Mouse (Mus musculus): ENCODE results near the gene Ric8b.

The Ric8b gene

DNA sequence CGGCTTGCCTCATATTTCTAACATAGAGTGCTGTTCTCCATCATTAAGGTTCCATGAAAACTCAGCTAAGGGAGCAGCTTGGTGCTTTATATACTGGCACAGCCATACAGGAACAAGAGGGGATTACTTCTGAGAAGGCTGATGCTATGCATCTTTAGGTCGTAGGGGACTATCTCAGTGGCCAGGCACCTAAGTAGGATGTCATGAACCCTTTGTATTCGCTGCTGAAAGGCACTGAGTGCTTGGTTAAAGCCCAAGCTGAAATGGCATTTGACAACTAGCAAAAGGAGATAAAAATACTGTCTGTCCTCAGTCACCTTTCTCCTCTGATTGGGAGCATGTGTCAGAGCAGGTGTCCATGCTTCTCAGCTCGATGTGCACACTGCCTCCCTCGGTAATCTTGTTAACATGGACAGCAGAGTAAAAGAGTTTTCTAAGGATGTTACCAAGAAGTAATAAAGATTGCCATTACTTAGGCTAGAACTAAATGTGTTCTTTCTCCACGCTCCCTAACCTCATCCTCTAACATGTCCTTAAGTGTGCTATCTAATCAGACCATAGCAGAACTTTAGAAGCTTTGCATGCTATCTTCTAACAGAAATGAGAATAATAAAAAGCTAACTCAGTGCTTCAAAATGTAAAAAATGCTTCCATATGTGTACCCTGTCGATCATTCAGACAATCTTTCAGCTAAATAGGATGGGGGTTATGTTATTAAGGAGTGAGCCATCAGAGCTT is 89.3 kb downstream of the Ric8b start:
- in situ Hi-C loops (cut with MboI, MseI): no loop called here

DNA sequence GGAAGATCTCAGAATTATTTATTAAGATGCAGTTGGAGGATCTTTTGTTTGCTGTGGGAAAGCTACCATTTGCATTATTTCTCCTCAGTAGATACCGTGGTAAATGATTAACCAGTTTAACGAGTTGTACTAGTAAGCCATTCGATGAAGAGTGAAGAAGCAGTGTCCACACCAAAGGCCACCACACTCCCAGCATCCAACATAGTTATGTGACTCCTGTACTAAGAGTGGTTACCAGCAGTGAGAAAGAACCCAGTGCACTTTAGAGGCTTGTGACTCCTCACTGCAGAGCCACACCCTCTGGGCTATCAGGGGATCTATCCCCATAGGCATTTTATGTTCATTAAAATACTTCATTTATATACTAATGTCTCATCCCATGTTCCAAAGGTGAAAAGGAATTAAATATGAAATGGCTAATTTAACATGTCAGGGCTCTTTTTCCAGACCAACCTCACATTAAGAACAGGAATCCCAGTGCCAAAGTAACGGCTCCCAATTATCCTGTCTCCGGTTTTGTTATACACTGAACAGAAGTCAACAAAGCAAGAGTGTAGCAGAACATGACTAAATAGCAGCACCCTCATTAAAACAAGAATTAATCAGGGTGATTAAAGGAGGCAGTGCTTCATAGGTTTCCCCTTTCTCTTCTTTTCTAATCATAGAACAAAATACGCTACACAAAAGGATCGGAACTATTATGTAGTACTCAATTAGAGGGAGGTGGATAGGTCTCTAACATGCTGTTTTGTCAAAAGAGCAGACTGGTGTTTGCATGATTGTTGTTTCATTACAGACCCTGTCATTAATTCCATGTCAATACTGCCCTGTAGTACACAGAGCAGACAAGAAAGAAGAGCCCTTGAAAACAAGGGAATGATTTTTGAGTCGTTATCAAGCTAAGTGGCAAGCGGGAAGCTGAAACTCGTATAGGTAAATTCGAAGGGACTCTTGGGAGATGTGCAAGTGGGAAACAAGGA is 90.7 kb downstream of the Ric8b start:
- in situ Hi-C loops (cut with MboI, MseI): no loop called here

DNA sequence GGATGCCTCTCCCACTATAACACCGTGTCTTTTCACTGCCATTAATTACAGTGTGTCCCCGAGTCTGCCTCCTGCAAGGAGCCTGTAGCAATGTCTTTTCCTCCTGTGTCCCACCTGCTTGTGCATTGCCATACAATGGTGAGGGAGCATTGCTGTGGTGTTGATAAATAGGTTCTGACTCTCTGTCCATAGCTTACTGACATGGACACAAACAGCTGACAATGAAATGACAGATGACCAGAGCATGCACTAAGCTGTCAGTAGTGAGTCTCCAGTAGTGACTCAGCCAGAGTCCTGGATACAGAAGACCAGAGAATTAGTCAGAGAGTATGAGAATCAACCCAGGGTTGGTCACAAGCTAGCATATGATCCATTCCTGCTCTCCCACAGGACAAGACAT is 93.7 kb downstream of the Ric8b start:
- in situ Hi-C loops (cut with MboI, MseI): no loop called here

DNA sequence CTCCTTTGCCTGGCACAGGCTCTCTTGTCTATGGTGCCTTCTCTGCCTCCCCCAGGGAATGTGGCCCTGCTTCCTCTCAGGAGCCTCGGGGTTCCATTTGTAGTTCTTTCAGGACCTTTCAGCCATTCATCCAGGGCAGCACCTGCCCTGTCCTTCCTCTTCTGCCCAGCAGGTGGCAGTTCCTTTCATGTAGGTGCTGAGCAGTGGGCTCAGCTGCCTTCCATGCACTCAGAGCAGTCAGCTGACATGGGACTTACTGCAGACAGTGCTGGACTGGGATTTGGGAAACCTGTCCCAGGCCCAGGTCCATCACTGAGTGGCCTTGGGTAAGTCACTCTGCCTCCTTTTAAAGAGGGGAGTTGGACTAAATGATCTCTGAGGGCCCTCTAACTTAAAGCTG is 96.0 kb downstream of the Ric8b start:
- in situ Hi-C loops (cut with MboI, MseI): no loop called here

DNA sequence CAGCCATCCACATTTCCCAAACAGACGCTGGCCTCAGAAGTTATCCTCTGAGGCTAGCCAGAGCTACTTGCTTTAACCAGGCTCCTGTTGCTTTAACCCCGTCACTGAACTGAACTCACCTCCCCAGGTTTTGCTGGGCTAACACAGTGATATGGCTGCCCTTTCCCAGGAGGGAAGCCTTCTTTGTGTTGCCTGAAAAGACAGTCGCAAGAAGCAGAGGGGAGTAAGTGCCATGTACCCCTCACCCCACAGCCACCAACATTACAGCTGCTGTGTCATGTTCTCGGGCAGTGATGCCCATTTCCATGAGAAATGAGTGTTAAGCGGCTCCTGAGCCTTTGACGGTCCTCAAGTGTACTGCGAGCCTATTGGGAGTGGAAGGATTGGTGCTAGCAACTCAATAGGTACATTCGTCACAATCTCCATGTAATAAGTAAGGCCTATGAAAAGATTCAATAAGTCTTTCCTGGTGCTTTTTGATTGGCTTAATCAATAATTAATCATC is 96.6 kb downstream of the Ric8b start:
- in situ Hi-C loops (cut with MboI, MseI): no loop called here

DNA sequence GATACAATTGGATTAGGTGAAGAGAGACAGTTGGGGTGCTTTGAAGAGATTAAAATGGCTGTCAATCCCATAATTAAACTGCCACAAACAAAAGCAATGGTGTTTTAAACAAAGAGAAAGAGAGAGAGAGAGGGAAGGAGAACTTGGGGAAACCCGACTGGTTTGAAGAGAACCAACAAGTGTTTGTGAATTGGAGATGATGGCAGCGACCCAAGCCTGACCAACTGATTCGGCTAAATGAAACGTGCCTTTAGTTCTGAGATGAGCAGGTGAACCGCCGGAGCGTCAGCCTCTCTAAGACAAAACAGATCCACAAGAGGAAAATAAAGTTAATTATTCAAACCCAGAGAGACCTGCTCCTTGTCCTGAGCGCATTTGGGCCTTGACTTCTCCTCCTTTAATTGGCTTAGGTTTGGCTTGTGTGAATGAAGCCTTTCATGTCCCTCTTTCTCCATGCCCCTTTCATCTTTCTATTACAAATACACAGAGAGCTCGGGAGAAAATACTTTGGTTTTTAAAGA is 97.1 kb downstream of the Ric8b start:
- in situ Hi-C loops (cut with MboI, MseI): no loop called here

DNA sequence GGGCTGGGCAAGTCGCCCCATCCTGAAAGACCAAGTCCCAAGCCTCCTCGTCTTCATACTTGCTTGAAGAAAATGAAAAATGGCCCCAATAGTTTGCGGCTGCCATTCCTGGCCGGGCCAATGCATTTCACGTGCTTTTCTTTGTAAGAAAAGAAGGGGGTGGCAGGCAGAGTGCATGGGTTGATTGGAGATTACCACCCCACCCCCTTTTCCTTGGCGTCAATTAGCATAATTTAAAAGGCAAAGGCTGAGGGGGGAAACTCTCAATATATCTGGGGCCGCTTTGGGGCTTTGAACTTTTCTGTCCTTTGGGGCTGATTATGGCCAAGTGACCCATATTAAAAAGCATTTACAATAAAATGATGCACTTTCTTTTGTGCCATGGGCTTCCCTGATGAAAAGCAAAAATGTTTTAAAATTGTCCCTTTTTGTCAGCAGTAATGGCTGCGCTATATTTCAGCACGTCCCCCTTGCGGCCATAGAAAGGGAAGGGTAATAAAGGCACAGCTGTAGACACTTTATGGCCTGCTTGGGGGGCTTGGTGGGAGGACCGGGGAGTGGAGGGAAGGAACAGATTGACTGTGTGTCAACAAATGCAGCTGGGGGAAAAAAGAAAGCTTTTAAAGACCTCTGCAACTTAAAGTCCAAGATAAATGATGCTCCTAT is 105.4 kb downstream of the Ric8b start:
- in situ Hi-C loops (cut with MboI, MseI): no loop called here

DNA sequence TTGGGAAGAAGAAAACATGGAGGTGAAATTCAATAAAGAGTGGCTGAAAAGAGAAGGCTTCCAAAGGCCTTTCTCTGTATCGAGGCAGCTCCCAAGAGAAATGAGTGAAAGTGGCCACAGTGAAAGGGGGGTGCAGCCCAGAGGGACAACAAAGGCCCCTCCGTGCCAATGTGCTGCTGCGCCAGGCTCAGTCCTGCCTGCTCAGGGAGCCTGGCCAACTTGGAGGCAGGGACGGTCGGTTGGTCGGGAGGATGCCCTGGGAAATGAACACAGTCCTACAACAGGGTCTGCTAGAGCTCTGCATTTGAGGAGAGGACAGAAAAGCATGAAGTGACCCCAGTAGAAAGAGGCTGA is 105.9 kb downstream of the Ric8b start:
- in situ Hi-C loops (cut with MboI, MseI): no loop called here

DNA sequence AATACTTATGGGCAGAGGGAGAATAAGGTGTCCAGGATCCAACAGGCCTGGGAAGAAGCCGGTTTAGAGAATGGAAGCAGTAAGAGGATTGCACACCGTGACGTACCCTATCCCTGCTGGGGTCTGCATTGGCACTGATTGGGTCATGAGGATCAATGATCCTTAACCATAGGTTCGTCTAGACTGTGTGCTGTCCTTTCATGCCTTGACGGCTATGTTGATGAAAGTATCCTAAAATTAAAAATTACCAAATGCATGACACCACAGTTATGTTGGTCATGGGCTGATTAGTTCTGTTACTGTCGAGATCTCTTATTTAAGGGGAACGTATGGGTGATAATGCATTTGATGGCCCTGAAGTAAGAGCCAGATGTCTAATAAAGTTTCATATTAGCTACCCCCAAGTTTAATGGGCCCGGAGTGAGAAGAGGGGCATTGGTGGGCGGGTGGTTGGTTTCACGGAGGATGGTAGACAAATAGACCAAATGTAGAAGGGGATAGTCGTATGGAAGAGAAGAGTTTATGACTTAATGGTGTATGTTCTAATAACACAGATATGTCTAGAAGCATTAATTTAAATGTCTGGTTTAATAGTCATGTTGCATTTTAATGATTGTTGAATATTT is 108.5 kb downstream of the Ric8b start:
- in situ Hi-C loops (cut with MboI, MseI): no loop called here

DNA sequence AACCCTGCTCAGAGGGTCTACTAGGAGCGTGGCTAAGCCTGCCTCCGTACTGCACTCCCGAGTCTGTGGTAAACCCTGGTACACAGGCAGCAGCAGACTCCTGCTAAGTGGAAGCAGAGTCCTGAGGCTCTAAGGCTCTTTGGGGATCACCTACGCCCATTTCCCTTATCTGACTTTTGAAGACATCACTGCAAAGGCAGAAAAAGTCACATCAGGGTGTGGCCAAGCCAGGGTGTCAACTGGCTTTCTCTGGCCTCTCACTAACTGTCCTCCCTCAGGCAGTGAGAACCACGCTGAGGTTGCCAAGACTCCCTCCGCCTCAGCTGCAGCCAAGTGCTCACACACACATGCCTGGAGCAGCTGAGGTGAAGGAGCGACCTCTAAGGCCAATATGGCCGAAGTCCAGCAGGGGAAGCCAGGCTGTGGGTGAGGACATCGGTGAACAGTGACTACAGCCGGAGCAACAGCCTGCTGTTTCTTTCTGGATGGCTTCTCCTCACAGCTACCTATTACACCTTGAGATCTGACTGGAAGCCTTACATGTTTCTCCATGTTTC is 110.3 kb downstream of the Ric8b start:
- in situ Hi-C loops (cut with MboI, MseI): no loop called here

DNA sequence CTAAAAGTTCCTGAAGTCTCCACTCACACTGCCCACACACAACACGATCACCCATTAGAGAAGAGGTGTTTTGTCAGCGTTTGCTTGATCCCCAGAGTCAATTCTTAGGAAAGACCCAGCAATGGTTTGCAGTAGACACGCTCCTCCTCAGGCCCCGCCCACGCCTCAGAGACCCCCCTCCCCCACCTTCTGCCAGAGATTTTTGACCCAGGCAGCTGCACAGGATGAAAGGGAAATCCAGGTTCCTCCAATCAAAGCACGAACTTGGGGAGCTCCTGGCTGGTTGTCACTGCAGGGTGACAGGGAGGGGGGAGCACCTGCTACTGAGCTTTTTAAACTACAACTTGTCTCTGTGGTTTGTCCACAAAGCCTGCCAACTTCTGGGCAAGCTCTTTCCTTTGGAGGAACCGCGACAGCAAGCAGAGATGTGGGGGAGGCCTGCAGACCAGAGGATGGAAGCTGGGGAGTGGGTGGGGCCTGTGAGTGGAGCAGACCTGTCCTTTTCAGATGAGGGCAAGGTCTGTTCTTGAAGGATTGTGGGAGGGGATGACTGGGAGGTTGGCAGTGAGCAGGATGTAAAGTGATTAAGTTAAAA is 117.8 kb downstream of the Ric8b start:
- in situ Hi-C loops (cut with MboI, MseI): no loop called here

DNA sequence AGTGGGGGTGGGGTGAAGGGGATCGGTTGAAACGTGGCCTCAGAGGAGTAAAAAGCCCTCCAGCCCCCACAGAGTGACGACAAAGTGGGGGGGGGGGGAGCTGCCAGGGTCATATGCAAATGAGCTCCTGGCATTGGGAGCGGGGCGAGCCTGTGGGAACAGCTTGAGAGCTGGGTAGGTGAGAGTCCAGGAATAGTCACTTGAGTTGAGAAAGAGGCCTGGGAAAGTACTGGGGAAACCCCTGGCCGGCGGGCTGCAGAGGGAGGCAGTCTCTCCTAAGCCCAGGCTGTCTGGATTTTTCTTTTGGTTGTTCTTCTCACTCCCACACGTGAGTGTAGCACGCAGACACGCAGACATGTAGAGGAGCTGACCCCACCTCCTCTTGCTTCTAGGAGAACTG is 120.7 kb downstream of the Ric8b start:
- in situ Hi-C loops (cut with MboI, MseI): no loop called here

DNA sequence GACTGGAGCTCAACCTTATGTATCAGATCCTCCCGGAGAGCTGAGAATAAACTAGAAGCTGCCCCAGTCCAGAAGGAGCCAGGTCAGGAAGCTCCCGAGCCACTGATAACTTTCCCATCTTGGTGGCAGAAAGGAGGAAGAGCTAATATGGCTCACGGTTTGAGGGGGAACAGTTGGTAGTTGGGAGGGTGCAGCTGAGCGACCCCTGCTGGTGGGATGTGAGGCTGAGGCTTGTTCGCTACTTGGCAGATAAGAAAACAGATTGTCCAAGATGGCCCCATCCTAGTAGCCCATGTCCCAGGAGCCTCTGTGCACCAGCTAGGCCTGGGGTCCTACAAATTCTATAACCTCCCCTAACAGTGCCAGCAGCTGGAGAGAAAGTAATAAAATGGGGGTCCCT is 121.4 kb downstream of the Ric8b start:
- in situ Hi-C loops (cut with MboI, MseI): no loop called here

DNA sequence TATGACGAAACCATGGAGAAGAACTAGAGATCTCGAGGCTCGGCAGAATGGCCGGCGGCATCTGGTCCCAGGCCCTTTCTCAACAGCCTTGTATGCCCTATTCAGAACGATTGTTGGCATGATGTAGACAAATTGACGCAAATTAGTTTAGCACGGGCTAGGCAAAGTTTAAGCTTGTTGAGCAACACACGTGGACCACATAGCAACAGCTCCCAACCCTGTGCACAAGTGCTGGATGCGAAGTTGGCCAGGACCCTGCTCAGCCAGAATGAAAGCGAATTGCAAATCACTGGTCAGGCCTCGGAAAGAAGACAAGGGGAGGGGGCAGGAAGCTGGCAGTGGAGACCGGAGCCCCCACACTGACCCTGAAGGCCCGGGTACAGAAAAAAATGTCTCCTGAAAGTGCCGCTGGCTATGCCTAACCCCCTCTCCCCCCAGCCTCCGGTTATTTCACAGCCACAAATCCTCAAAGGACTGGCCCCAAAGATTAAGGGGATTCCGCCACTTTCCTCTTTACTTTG is 126.8 kb downstream of the Ric8b start:
- in situ Hi-C loops (cut with MboI, MseI): no loop called here

DNA sequence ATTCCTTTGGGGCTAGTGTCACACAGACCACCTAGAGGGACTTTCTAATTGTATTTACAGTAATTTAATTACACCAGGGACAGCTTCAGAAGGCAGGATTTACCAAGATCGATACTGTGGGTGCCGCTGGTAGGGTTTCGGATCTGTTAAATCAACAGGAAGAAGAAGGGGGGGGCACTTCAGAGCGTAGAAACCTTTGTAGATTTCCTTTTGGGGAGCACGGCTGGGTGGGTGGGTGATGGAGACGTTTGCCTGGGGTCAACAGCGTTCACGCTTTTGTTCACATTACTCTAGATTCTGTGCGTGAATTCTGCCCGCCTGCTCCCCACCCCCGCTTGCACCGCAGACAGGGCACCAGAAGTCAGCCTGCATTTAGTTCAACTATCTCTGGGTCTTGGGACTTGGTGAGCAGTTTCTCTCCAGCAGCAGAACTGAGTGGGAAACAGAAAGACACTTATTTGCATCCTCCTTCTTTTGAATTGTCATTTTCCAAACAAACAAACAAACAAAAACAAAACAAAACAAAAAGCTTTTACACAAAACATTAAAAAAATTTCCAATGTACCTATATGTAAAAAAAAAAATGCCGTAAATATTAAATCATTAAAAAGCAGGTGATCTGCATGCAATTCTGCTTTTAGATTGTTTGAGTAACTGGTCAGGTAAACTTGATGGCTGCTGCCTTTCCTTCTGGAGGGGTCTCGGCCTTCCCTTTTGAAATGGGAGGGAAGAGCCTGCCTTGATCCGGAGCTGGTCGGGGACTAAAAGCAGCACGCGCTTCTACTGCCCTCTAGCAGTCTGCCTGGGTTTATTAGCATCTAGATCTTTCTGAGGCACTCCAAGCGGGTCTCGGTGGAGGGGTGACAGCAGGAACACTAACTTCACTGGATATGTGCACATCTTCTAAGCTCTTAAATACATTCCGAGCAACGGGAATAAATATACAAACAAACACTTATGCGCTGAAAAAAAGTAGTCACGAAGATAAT is 127.6 kb downstream of the Ric8b start:
- in situ Hi-C loops (cut with MboI, MseI): no loop called here

DNA sequence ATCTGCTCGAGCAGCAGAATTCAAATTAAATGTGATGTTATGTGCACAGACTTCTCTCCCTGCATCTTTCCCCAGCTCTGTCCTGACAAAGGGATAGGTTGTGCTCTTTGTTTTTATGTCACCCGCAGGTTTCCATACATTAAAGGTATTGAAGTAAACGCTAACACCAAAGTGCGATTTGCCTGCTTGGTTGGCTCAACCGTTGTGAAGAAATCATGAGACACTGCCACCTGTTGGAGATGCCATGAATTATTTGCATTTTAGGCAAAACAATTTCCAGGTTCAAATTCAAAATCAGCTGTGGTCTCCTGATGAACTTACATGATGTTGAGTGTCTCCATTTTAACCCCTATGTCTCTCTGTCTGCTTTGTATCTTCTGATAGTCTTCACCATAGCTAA is 129.2 kb downstream of the Ric8b start:
- in situ Hi-C loops (cut with MboI, MseI): no loop called here

DNA sequence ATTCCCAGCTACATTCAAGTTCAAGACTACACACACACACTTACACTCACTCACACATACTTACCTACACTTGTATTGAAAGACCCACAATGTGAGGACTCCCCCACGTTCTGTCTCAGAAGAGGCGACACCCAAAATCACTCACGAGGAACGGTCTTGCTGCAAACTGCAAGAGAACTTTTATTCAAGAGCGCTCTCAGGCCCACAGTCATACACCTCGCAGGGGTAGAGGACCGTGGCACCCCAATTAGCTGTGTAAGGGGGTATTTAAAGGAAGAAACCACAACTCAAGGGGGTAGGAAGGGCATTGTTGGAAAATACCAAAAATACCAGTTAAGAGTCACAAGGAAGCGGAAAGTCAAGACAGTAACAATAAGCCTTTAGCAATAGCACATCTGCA is 130.6 kb downstream of the Ric8b start:
- in situ Hi-C loops (cut with MboI, MseI): no loop called here

DNA sequence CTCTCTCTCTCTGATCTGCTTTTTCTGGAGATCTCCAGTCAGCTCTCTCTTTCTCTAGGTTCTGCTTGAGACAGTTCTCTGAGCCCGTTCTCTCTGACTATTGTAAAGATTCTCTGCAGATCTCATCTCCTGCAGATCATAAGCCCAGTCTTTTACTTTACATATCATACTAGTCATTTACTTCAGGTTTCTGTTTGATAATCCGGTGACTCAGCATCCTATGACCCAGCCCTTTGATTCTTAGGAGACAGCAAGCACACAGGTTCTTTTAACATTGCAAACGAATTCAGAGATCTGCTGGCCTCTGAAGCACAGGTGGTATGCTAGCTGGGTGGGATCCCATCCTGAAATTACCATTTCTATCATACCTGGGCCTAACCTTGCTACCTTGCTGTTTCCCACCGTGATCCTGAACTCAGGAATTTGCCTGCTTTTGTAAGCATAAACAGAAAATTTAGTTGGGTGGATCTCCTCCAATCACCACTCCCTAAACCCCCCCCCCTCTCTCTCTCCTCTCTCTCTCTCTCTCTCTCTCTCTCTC is 133.3 kb downstream of the Ric8b start:
- in situ Hi-C loops (cut with MboI, MseI): no loop called here

DNA sequence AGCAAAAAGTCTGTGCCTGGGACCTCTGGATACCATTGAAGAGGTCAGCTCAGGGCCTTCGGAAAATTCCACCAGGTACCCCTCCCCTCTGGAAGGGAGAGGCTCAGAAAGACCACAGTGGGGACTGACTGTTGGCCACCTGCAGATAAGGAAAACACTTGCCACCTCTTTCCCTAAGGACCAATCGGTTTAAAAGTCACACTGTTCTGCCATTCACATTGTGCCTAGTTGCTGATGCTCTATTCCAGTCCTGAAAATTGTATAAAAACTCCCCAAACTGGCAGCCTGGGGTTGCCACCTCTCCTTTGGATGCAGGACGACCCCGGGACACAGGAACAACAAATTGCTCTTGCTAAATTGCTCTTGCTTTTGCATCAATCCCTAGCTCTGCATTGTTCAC is 135.0 kb downstream of the Ric8b start:
- in situ Hi-C loops (cut with MboI, MseI): no loop called here
